Mouse (Mus musculus): ENCODE results near the gene Kcnj11.

The Kcnj11 gene

GRCm38 (mm10) chr7:46100563-46100962, at the start of gene Kcnj11:
TSS of gene Kcnj11 (minus strand) at chr7:46100764.
- peak; percentile 74 for DNase-seq (ENCODE audit: low read depth, low spot score)

DNA sequence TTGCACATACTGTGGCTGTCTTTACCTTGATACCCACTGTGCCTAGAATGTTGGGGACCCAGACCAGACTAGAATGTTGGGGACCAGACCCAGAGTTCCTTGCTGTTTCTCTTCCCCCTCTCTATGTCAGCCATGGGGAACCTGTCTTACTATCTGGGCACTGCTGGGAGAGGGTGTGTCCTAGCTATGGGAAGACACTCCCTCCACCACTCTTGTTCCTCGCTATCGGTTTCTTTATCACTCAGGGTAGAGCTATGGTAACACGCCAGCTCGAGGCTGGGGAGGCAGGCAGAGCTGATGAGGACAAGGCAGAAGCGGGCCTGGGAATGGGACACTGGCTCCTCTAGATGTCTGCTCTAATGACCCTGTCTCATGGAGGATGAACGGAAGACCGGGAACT, 46.9 kb upstream of the Kcnj11 start:
- DNase-seq (ENCODE audit: low read depth, low spot score), result no peak

DNA sequence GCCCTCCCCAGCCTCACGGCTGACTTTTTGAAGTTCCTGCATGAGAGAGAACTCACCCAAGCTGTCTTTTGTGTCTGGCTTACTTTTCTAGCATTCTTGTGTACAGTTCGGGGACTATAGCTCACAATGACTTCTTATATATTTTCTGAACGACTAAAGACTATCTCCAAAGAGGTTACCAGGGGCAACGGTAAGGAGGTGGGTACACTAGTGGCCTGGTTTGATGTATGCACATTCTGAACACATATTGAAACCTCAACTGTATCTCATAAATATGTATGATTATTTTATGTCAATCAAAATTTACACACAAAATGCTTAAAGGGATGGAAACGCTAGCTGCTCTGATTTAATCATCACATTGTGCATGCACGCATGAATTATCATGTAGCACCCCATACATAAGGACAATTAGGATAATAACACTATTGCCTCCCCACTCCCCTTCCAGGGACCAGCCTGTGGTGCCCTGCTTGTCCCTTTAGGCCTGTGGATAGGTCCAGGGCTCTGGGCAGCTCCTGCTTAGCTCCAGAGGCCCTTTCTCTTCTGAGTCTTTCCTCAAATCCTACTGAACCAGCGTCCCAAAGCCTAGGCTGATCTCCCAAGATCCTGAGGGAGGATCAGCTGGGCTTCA, 46.2 kb upstream of the Kcnj11 start:
- no peak for DNase-seq (ENCODE audit: low read depth, low spot score)

- no peak for DNase-seq (ENCODE audit: low read depth, low spot score)
Observed at GRCm38 (mm10) chr7:46144061-46144460, 43.5 kb upstream of the Kcnj11 start.

DNA sequence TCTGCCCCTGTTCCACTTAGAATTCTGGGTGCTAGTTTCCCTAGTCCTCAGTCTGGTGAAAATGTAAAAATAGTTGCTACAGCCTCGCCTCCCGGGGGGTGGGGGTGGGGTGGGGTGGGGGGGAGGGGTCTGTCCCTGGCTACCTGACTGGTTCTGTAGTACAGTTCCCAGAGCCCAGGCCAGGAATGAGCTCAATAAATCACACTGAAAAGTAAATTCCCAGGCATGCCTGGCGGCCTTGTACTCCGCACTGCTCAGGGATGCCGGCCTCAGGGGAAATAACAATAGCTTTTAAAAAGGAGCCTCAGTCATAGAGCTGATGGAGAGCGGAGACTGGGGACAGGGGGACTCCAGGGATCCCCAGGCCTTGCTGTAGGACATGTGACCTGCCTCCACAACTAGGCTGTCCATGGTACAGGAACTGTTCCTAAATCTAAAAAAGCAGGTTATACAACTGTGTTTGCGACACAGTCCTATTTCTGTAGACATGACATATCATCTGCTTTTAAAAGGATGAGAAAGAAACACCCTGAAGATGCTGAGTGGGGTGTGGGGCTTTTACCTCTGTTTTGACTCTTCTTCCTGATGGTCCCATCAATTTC, 37.9 kb upstream of the Kcnj11 start:
- no peak for DNase-seq (ENCODE audit: low read depth, low spot score)

DNA sequence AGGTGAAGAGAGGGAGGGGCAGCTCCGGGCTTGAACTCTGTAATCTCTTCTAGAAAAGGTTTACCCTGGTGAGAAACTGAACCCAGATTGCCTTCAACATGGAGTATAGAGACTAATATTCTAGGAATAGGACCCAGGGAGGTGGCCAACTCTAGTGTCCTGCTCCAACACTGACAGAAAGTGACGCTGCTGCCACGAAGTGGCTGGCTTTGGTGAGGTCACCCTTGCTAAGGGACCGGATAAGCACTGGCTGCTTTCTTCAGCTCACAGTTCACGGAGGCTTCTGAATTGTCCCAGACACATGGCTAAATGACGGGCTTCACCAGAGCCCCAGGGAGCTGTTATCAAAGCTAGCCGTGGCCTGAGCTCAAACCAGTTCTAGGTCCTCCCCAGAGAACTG, 33.3 kb upstream of the Kcnj11 start:
- DNase-seq (ENCODE audit: low read depth, low spot score), result no peak

DNA sequence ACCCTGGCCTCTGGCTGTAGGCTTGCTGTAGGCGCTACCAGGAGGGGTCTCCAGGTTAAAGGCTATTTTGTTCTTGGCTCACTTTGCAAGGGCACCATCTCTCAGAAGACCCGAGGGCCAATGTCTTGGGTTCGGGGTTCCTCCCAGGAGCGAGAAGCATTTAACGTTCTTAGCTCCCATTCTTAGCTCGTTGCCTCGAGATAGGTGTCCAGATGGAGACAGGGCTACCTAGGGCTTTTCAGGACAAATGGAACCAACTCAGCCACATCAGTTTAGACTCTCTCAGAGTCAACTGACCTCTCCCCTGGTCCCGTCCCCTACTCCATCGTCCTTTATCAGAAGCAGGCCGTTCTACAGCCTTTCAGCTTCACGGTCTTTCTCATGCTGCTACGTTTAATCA, 31.7 kb upstream of the Kcnj11 start:
- DNase-seq (ENCODE audit: low read depth, low spot score), result no peak

- no peak for DNase-seq (ENCODE audit: low read depth, low spot score)
Observed at GRCm38 (mm10) chr7:46131806-46132205, 31.2 kb upstream of the Kcnj11 start.

DNA sequence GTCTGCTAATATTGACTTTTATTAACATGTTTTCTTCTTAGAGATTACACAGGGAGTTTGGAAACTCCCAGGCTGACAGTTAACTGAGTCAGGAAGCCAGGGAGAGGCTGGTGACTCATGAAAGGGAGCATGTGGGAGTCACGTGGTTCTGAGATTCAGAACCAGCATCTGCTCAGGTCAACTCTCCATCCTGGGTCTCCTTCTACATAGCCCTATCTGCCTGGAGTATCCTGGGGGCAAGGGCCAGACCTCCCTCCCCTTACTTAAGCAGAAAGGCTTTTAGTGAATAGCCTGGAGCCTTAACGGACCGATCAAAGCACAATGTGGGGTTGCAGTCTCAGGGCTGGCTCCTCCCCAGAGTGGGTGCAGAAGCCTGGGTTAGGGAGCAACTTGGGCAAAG, 30.7 kb upstream of the Kcnj11 start:
- DNase-seq (ENCODE audit: low read depth, low spot score), result no peak

DNA sequence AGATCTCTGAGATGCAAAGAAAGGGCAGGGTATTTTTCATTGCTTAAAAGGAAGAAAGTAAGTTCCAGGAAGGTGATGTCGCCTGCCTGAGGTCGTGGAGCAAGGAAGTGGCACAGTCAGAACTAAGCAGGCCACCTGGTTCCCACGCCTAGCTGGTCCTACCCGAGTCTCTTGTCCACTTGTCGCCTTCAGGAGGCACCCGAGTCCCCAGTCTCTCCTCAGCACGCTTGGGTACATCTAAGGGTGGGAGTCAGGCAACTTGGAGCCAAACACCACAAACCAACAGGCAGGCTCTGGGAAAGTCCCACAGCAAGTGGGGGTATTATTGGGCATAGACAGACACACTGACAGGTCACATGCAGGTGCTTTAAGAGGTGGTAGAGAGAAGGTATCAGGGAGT, 30.2 kb upstream of the Kcnj11 start:
- DNase-seq (ENCODE audit: low read depth, low spot score), result no peak

DNA sequence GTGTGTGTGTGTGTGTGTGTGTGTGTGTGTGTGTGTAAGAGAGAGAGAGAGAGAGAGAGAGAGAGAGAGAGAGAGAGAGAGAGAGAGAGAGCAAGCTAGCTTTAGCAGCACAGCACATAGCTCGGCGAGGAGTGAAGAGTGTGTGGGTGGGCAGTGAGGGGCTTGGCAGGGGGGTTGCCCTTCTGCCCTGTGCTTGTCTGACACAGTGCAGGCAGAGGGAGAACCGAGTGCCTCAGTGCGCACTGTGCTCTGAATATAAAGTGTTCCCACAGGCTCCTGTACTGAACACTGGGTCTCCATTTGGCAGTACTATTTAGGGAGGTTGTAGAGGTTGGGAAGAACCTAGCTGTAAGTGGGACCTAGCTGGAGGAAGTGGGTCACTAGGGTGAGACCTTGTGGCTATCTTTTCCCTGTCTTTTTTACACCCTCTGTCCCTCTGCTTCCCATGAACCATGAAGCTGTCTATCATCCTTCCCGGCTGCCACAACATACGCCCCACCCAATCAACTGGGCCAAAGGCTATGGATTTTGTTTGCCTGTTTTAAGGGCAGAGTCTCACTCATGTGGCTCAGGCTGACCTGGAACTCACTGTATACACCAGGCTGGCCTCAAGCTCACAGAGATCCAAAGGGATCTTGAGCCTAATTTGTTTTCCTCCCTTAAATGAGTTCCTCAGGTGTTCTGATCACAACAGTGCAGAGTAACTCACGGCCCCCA, 29.1 kb upstream of the Kcnj11 start:
- no peak for DNase-seq (ENCODE audit: low read depth, low spot score)

- DNase-seq (ENCODE audit: low read depth, low spot score), result no peak
Observed at GRCm38 (mm10) chr7:46128196-46128595, 27.6 kb upstream of the Kcnj11 start.

DNA sequence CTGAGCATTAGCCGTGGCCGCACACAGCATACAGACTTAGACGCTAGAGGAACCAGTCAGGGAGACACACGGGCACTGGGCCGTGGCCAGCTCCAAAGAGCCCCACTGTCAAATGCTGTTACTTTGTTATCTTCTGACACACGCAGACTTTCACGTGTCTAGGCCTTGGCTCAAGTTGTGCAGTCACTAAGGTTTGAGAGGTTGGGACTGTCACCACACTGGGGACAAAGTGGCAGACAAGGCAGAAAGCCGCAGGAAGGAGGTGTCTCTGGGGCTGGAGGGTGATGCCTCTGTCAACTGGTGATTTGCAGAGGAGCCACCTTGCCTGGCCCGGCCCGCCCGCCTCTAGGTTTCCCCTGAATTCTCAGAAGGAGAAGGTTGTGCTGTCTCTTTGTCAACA, 24.8 kb upstream of the Kcnj11 start:
- DNase-seq (ENCODE audit: low read depth, low spot score), result no peak

DNA sequence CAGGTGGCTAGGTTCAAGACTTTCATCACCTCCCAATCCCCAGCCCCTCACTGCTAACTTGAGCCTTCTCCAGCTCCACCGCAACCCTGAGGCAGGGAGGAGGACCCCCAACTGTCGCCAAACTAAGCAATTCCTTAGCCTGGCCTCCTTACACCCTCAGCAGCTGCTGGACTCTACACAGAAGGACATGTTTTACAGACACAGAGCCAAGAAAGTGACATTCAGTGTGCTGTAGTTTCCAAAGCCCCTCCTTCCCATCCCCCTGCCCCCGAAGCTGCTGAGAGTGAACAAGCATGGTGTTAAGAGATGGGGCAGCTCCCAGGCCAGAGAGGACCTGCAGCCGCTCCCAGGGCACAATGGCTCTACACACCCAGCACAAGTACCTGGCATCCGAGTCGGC, 23.9 kb upstream of the Kcnj11 start:
- no peak for DNase-seq (ENCODE audit: low read depth, low spot score)

DNA sequence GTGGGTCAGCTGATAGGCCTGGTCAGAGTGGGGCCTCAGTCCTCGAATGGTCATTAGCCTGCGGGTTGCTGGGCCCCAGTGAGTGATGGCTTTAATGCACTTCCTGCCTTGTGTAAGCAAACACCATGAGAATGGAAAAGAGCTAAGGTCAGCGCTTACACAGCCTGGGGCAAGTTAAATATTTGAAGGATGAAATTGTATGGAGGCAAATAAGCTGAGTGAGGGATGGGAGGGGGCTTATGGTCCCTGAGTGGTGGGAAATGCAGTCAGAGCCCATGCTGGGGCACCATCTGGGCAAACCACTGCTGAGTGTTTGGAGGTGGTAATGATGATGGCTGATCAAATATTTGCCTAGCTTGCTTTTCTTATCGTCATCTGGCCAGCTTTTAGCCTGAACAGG, 22.4 kb upstream of the Kcnj11 start:
- no peak for DNase-seq (ENCODE audit: low read depth, low spot score)

GRCm38 (mm10) chr7:46117035-46117434, 16.5 kb upstream of the Kcnj11 start:
- no peak for DNase-seq (ENCODE audit: low read depth, low spot score)

GRCm38 (mm10) chr7:46116118-46116581, 15.6 kb upstream of the Kcnj11 start:
- no peak for DNase-seq (ENCODE audit: low read depth, low spot score)

DNA sequence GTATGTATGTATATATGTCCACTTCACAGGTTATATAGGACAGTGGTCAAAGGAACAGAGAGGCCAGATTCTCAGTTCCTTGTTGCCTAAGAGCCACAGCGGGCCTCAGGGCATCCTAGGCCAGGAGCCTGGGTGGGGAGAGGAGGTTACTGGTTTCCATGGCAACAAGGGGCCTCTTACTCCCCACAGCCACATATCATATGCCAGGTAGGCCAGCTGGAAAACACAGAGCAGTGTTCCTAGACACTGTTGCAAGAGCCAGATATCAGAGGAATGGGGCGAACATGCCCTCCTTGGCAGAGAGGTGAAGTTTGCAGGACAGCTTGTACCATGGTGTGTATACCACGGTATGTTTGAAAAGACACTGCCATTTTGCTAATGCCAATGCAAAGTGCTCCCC, 12.9 kb upstream of the Kcnj11 start:
- DNase-seq (ENCODE audit: low read depth, low spot score), result no peak

DNA sequence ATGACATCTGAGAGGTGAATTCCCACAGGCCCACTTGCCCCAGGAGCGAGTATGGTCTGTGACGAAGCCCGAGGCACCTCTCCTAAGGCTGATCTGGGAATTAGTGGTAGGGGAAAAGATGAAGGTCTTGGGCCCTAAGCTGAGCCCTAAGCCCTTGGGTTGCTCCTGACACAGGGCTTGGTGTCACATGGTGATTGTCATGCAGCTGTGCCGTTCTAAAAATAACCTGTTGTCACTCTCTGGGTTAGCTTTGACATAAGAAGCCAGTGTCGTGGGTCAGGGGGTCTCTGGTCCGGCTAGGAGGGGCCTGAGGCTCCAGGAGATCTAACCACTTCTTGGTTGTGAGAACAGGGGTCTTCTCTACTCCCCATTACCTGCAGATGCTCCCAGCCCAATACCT, 11.4 kb upstream of the Kcnj11 start:
- DNase-seq (ENCODE audit: low read depth, low spot score), result no peak

GRCm38 (mm10) chr7:46111212-46111817, 10.8 kb upstream of the Kcnj11 start:
- no peak for DNase-seq (ENCODE audit: low read depth, low spot score)

- DNase-seq (ENCODE audit: low read depth, low spot score), result no peak
Observed at GRCm38 (mm10) chr7:46110079-46110478, 9.5 kb upstream of the Kcnj11 start.

DNA sequence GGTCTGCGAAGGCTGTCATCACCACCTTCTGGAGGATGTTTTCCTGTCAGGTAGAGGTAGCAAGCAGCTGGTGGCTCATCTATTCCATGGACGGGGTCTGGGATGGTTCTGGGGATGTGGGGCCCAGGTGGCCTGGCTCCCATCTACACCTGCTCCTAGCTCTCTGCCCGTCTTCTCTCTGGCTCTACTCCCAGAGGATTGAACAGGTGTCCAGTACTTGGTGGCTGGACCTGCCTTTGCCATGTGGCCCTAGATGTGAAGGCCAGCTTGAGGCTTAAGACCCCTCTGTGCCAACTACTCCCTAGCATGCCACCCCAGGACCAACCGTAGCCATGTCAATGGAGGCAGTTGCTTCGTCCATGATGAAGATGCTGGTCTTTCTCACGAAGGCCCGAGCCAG, 4.9 kb upstream of the Kcnj11 start:
- DNase-seq (ENCODE audit: low read depth, low spot score), result no peak
